Mouse (Mus musculus): ENCODE results near the gene Mab21l3.

DNA sequence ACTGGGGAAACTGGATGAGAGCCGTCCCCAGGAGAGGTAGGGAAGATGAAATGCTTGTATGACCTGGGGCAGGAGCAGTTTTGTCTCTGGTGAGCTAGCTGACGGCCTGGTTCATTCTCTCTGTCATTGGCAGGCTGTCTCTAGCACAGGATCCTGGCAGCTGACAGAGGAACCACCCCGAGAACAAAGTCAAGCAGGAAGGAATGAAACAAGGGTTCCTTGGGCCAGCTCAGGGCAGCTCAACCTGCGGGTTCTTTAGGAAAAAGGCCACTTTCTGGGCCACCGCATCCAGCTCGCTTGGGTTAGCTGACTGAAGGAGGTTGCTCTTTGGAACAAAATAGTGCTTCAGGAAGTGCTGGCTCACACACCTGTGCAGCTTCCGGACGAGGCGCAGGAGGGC is 34.0 kb downstream of the Mab21l3 start:
- TF ChIP-seq ZC3H11A (IDR thresholded peaks at IDR 0.05; ENCODE audit: borderline replicate concordance, low read depth, low read length) (no peak), CHD2 (IDR thresholded peaks at IDR 0.05; ENCODE audit: low read depth, low read length) (no peak), MAFK (IDR thresholded peaks at IDR 0.05; ENCODE audit: insufficient read depth, low read depth, low read length) (no peak)

Data from ES-E14 (cell line).